Mouse (Mus musculus): ENCODE results near the gene Ifrd1. TPM values are rescaled to one million over a fixed set of nuclear protein-coding genes. Genes with fewer than 3 reads are reported as not detected.

Gene Ifrd1
- 301 TPM for total RNA-seq (2023)

DNA sequence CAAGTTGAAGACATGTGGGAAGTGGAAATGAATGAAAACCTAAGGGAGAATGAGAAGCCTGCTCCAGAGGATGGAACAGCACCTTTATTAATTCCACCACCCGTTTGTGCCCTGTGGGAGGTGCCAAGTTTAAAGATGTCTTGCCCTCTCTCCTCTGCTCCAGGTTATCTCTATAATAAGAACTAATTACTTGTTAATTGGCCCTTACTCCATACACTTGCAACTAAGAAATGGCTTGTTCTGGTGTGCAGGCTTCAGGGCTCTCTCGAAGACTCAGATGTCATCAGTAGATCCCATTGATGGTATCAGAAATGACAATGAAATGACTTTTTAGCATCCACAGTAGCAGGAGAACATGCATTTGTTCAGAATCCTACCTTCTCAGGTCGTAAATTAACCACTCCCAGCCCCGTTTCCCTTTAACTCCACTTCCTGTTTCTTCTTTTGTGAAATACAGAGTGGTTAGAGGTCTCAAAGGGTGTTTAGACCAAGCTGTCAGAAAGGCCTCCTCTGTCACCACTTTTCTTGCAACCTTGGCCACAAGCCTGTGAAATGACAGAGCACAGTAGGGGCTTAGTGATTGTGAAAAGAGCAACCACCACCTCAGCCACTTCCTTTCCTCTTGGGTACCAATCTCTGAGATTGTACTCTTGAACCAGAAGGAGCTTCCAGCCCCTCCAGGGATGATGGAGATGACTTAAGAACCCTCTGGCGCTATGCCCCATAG is at the start of gene Ifrd1:
TSS of gene Ifrd1 (minus strand) at position 51 of the 727 bp plus-strand sequence.

DNA sequence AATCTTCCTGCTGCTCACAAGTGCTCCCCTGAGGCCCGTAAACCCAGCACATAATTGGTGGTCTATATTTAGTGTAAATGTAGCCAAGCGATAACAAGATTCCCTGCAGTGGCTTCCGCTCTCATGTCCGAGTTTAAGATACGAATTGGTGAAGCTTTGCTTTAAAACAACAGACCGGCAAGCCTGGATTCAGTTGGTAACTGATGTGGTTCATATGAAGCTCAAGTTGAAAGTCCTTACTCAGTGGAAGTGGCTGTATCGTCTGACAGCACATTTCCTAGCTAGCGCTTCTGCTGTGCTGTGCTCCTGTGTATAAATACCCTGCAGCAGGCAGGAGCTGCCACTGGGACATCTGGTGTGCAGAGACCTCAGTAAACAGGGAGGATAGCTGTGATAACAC is 49.0 kb downstream of the Ifrd1 start, which contains the start of gene Lsmem1:
TSS of gene Lsmem1 (minus strand) at position 189 of the 400 bp plus-strand sequence.

Other genes starting within 250 kb of the Ifrd1 start
- 49.7 TPM for gene Arl4a, start 210.5 kb downstream of the Ifrd1 start, total RNA-seq (2023)
- gene Scin, start 114.3 kb downstream of the Ifrd1 start, total RNA-seq (2023) = 0.35 TPM
- 0.44 TPM for gene Lsmem1, start 49.0 kb downstream of the Ifrd1 start, total RNA-seq (2023)
- gene Zfp277, start 197.4 kb upstream of the Ifrd1 start, total RNA-seq (2023) = 30.9 TPM
- gene Dock4, start 197.4 kb upstream of the Ifrd1 start, total RNA-seq (2023) = 4.0 TPM

All from CD4-positive naive resting alpha-beta T cell, adult 57 days (primary cell).